Mouse (Mus musculus) mesoderm, embryonic 11.5 days (tissue): ENCODE measurements at regions not wholly inside any gene's neighbourhood (a gene's known extent, or its start where the extent isn't known, plus 50 kb on each side); places are given as distances from the start of the nearest gene placed in this dataset.

Experiments used
- DNase-seq: peaks from one replicate; pipeline ENCODE4 v3.0.0-alpha.2; 2012; ENCODE audit warnings: low read depth, low spot score

DNA sequence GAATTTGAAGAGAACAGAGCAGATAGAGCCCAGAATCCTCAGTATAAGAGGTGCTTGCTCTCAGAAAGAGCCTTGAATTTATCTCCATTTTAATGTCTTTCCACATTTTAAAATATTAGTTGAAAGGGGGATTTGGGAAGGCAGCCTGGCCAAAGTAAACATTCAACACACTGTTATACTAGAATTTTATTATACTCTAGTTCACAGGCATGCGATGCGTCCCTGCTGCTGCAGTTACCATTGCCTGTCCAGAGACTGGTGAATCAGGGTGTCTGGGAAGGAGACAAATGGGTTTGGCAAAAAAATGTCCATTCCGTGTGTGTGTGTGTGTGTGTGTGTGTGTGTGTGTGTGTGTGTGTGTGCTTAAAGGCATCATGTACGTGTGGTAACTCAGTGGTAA lies 675.1 kb upstream of the Sox9 start:
- DNase-seq = no peak

DNA sequence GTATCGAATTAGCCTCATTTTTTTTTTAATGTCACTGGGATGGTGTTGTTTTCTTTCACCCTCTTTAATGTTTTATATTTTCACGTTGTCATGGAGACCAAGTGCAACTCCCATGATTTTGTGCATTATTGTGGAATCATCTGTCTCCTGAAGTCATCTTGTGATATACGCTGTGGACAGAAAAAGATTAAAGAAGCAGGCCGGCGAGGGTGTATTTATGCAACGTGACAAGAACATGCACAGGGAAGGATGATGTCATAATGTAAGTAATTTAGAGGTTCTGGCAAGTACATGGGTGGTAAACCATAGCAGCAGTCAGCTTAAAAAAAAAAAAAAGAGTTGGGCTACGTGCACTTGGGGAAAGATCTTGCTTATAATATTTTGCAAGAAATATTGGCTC lies 674.7 kb upstream of the Sox9 start:
- DNase-seq = no peak

DNA sequence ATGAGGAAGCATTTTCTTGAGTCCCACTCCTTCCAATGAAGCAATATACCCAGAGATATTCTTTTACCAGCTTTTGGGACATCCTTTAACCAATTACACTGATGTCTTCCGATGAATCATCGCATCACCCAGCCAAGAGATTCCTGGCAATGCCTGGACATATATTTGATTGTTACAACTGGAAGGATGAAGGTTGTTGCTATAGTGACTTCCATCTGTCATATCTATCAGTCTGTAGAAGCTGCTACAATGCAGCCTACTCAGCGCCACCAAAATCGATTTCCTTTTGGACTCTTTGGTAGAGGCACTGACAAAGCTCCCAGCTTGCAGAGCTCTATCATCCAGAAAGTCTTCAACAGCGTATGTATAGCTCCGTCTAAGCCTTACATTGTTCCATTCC lies 661.0 kb upstream of the Sox9 start:
- DNase-seq = no peak

DNA sequence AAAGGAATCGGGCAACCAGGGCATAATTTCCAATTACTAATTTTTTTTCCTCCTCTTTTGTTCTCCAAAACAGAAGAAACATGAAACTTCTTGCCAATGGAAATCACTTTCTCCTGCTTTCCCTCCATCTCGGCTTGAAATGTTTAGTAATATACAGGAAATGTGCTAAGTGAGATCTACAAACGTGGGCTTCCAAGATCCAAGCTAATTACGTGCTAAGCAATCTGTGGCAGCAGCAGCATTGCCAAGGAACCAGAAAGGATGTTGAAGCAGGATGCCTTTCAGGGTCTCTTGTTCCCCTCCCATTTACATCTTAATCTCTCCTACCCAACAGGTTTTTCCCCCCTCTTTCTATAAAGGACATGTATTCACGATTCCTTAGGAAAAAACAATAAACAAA lies 660.2 kb upstream of the Sox9 start:
- no peak for DNase-seq

DNA sequence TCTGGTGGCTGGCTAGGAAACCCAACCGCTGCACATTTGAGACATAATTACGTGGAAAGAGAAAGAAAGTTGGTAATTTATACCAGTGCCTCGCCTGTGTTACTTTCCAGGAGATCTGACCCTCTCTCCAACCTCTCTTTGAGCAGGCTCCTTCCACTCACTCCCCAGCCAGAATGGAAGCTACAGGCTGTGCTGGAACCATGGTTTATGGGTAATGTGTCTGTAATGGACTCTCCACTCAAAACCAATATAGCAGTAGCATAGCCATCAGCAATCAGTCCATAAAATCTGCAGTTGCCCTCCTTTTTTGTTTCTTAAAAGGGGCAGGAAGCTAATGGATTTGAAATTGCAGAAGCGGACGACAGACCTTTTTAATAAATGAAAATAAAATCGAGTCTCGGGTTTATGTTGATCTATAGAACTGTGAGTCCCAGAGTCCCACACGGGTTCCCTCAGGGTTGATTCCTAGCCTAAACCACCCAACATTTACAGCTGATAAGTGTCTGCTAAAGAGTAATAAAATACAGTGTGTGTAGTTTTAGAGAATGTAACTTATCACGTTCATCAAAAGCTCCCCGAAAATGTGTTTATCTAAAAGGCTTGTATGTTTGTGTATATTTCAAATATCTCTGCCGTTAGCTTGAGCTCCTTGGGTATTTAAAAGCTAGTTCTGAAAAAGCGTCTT lies 656.6 kb upstream of the Sox9 start:
- no peak for DNase-seq

DNA sequence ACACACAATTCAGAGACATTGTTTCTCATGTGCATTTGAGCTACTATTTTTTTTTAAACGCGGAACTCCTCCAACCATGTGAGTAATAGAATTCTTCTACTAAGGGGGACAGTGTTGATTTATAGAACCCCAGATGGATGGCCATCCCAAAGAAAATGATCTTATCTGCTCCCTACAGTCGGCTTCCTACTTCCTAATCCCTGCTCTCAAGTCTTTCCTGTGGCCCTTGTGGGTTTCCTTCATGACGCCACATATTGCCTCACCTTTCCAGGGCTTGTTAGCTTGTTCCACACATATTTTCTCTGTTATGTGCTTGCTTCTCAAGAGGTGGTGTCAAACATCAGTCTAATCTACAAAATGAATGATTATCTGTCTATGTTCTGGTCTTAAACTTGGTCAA lies 651.9 kb upstream of the Sox9 start:
- no peak for DNase-seq

DNA sequence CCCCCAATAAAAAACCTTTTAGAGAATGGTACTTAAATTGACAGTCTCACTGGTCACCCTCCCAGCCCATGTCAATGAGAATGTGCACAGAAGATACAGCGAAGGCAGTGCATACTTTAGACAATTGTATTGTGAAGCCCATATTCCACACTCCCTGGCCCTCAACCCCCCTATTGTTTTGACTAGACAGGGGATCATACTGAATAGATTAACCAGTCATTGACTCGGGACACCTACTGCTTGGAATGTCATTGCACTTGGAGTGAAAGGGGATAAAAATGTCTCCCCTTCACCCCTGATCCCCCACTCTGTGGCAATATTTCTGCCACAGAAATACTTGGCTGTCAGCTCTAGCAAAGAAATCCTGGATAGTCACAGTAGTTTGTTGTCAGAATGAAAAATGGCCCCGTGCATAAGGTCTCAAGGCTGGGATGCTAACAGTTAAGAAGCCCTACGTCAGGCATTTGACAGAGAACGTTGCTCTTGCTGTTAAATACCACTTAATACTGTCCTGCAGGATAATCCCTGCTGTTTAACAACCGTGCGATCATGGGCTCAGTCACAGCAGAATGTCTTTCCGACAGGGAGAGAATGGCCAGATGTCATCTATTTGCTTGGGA lies 644.5 kb upstream of the Sox9 start:
- DNase-seq = peak; percentile 93

DNA sequence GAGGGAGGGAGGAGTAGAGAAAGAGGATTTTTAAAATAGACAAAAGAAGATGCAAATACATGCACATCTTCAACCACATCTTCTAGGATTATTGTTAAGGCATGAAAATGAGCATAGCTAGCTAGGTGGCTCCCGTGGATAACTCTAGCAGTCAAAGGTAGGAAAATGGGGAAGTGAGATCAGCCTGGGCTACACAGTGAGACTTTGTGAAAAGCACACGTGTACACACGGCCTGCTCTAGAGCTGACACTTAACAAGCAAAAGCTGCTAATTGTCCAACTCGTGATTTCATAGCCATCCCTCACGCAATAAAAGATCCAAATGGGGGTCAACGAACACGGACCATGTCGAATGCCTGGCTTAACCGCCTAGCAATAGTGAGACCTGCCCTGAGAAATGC lies 642.0 kb upstream of the Sox9 start:
- no peak for DNase-seq

DNA sequence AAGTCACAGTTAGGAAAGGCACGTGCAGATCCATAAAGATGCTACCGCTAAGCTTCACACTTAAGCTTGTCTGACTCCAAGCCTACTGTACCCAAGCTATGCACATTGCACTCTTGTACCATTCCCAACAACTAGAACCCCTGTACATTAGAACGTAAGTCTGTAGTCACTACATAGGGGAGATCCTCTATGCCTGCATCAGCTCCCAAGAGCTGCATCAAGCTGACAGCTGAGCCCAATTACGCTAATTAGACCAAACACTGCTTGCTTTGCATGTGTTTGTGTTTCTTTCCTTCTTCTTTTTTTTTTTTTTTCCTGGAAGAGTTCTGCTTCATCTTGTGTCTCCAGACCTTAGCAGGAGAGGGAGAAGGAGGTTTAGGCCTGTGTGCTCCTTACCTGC lies 641.5 kb upstream of the Sox9 start:
- DNase-seq = no peak

DNA sequence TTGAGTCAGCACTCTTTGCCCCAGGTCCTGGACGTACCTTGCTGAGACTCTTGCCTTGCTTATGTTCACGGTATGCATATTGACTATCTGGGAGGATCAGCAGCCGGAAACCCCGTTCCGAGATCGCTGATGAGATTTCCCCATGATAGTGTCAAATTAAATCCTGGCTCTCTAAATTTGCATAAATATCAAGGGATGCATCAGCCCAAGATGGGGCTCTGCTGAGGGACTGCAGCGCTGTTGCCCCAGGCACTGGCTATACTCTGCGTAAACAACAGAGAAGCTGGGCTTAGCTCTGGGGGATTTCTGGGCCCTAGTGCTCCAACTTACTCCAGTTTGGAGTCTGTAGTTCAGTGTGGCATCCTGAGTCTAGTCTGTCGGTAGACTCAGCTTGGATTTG lies 641.1 kb upstream of the Sox9 start:
- DNase-seq = no peak

DNA sequence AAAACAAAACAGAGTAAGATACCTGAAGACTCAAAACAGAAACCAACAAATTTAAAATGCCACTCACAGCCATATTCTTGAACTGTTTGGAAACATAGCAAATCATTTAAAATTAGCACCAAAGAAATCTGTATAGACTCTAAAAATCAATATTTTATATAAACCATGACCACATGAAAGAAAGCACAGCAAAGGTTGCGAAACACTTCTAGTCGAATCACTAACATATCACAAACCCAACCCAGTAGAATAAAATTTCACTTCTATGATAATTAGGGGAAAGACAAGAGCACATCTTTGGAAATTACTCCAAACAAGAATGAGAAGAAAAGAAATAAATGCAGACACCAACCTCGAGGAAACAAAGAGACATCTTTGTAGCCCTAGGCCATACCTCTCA lies 630.0 kb upstream of the Sox9 start:
- DNase-seq = no peak

DNA sequence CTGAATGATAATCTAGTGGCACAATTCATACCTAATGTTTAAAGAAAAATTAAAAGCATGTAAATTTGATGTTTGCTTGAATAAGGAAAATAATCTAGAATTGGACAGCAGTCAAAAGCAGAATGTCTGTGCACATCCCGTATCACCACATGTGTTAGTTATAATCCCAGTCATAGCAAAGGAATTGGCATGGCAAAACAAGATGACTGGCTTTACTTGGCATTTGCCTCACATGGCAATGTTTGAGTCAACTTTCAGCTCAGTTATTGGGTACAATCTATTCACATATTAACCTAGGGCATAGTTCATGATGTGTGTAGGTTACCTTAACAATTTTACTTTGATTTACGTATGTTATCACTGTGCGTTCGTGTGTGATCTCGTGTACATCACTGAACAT lies 628.8 kb upstream of the Sox9 start:
- DNase-seq = no peak

DNA sequence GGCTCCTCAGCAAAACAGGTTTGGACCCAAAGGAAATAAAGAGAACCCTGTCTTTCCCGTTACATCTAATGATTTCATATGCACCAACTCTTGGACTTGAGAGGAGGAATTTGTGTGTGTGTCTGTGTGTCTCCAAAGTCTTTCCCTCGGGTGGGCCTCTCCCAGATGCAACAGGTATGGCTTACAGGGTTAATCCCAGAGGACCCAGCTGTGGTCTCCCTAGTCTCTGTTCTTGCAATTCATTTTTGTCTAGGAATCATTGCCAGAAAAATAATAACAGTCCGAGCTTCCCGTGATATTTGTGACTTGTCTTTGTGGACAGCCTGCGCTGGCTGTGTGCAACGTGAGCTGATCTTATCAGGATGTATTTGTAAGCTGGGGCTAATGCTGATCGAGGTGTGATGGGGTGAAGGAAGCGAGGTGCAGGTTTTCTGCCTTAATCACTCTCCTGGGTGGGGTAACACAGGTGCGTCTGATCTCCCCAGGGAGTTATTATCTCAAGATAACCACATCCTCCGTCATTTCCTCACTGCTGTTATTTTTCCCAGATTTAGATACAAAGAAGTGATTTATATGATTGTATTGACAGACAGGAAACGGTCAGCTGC lies 627.2 kb upstream of the Sox9 start:
- no peak for DNase-seq

DNA sequence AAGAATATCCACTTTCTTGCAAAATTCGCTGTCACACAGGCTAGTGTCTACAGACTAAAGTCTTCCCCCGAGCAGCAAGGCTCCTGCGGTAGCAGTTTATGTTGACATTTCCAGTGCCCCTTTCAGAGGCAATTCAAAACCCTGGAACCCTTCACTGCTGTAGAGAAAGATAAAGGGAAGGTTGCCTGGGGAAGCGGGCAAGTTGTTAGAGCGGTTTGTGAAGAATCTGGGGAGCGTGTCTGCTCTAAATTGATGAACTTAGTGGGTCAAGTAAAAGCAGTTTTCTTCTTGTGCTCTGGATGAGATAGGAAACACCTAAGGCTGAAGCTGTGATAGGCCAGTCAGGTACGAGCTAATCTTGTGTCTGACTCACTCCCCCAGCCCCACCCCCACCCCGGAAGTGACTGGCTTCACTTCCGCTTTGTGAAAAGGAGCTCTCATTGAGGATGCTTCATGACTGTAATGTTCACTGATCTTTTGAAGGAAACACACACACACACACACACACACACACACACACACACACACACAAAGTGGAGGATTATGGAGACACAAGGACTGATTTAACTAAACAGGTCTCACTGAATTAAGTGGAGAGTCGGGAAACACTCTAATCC lies 626.6 kb upstream of the Sox9 start:
- no peak for DNase-seq

DNA sequence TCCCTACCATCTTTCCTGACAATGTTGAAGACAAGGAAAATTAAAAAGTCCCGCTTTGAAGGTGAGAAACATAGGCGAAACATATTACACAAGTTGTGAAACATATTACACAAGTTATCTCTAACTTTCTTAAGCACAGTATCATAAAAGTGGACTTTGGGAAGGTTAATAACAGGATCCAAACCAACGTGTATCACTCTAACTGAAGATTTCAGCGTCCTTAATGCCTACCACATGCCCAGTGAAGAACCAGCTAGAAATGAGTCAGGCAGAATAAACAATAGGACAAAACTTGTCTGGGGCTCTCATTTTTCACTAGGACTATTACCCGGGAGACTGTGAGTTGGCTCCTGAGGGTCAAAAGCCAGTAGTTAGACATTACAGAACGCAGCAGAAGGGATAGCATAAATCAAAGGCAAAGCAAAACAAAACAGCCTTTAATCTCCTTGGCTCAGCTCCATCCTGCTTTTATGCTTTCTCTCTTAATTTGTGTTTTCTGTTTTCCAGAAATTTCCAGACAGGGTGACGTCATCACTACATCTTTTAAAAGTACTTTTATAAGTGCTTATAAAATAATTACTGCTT lies 618.3 kb upstream of the Sox9 start:
- peak; percentile 63 for DNase-seq

DNA sequence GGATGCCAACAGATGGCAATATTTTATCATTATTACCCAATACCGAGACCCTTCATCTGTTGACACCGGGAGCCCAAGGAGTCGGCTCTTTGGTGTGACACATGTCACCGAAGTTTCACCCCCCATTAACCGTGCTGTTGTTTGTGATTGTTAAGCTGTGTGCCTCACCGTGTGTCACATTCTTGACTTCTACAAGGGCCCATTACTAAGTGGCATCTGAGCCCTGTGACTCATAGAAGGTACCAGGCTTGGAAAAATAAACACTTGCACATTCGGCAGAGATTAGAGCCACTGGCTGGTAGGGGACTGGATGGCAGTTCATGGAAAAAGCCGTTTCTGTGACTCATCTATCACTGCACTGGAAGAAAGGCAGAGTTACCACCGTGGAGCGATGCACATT lies 608.4 kb upstream of the Sox9 start:
- no peak for DNase-seq

DNA sequence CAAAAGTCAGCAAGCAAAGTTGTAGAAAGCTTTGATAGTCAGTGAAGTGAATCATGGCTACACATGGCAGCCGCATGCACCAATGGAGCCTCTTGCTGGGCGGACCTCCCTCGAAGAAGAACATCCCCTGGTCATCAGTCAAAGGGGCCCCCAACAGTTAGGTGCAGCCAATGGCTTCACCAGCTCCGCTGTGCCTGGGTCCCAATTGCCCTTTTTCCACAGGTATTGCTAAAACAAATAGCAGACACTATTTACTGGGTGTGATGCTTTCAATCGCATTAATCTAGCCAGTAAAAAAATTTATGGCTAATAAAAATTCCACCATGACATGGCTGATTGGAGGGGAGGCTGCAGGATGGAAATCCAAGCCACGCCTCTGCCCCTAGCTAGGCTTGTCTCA lies 606.7 kb upstream of the Sox9 start:
- DNase-seq = peak; percentile 60

DNA sequence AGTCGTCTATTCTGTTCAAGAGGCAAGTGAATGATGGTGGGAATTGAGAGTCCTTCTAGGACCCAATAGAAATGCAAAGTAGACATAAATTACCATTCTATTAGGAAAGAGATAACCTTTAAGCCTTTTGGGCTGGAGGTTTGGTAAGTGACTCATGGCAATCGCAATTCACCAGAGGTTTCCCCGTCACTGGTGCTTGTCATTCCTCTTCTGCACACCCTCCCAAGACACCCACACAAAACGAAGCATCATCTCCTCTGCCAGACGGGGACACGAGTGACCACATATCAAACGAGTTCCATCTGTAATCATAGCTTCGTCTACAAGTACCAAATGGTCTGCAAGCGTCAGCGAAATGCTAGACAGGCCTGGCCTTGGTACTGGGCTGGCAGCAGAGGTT lies 601.4 kb upstream of the Sox9 start:
- DNase-seq = no peak

DNA sequence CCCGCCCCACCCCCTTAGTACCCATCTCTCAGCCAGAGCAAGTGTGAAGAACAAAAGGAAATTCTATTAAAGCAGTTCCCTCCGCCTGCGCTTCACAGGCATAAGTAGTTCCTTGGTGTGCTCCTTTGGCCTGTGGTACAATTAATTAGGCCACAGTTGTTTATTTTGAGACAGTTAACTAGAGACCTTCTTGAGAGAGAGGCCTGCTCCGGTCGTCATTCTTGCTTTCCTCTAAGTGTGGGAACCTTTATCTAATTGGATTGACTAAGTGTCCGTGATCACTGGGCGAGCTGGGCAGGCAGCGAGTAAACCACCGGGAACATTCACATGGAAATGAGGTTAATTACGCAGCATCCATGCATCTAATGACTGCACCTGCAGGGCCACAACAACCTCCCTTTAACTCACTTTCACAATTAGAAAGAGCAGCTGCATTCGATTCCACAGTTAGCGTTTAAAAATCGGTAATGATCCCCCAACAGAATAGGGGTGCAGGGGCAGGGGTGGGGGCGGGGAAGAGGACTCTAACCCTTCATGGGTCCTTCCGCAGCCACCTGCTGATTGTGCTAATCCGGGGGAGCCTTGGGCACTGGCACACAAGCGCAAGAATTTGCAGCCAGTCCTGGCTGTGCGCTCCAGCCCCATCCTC lies 584.3 kb upstream of the Sox9 start:
- DNase-seq = peak; percentile 12

DNA sequence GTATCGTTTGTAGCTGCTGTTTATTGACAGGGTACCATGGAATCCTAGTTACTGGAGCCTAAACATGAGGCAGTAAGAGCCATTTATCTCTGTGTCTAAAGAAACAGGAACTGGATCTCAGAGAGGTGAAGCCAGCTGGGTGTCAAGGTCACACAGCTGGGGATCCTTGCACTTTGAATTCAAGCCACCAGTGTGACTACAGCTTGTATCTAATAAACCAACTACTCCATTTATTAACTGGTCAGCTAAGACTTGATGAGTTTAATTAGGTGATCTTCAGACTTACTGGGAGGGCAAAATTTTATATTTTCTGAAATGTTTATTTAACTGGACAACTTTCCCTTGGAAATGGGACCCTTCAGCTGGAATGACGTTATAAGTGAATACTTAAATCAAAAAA lies 577.5 kb upstream of the Sox9 start:
- peak; percentile 15 for DNase-seq

DNA sequence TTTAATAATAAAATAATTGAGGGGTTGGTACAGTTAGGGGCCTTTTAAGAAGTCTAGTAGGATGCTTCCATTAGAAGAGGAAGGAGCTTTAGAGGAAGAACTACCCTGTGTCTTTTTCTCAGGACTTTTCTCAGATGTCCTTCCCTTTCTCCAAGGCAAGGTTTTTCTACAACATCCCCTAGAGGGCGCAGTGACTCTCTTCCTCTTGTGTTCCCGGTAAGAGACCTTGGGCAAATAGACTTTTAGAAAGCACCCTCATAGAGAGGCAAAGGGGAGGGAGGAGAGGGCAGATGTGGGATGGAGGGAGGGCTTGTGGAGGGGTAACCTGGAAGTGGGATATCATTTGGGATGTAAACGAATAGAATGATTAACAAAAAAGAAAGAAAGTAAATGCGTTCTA lies 572.6 kb upstream of the Sox9 start:
- peak; percentile 59 for DNase-seq

DNA sequence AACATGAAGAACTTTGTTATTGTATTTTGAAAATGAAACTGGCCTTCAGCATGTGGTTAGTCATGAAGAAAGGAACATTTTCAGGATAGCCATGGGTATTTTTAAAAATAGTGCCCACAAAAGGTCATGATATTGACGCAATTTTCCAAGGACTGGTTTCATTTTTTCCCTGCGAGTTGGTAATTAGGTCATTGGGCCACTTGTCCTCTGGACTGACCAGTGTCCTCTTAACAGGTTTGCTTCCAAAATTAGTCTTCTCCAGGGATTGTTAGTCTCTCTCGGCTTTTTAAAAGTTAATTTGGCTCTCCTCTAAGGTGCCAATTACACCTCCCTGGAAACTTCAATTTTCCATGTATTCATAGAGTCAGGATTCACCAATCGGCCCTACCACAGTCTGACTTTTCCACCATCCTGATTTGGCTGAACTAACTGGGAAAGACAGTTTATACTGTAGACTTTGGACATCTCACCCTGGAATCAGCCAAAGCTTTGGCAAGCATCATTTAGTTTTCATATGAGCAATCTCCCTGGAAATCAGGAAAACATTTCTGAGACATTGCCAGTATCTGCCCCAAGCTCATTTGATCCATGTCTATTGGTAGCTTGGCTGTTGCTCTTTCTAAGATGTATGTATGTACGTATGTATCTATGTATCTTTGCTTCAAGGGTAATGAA lies 562.8 kb upstream of the Sox9 start:
- DNase-seq = no peak
